Mouse (Mus musculus) liver, adult 2 months (tissue): ENCODE results near the gene Vhl.

Experiments used
- CTCF ChIP-seq: fragments of 200-500 bp; IDR thresholded peaks from 2 replicates; pipeline ENCODE4 v1.5.1; 2011; ENCODE audit warnings: low read depth, low read length, control low read depth
- POLR2A ChIP-seq: fragments of 200-500 bp; IDR thresholded peaks from 2 replicates; pipeline ENCODE4 v1.6.1; 2011; ENCODE audit warnings: low read length, control low read depth; ENCODE audit not compliant: insufficient read depth; ENCODE audit errors: extremely low read depth

- no peak for TF ChIP-seq CTCF
- TF ChIP-seq POLR2A, result no peak
These were observed 43.9 kb downstream of the Vhl start for GRCm38 (mm10) chr6:113667611-113668122.
